Mouse (Mus musculus) lung, adult 2 months (tissue): ENCODE results near the gene Opcml. TPM values are rescaled to one million over a fixed set of nuclear protein-coding genes. Genes with fewer than 3 reads are reported as not detected.

ENCODE experiments used
- DNase-seq: peaks from one replicate; pipeline ENCODE4 v3.0.0; 2022
- H3K4me1 ChIP-seq: fragments of 200-500 bp; 2 replicates; pipeline ENCODE4 v1.6.1; 2011; ENCODE audit warnings: low read length; ENCODE audit not compliant: control insufficient read depth, insufficient read depth
- H3K4me3 ChIP-seq: fragments of 200-500 bp; replicated peaks from 2 replicates; pipeline ENCODE3; 2011; ENCODE audit warnings: low read depth, mild to moderate bottlenecking, control low read depth, low read length; ENCODE audit errors: extremely low read depth
- CTCF ChIP-seq: fragments of 200-500 bp; IDR thresholded peaks from 2 replicates; pipeline ENCODE4 v1.5.1; 2011; ENCODE audit warnings: mild to moderate bottlenecking, low read length, control low read depth; ENCODE audit not compliant: insufficient read depth
- POLR2A ChIP-seq: fragments of 200-500 bp; IDR thresholded peaks from 2 replicates; pipeline ENCODE4 v1.6.1; 2011; ENCODE audit warnings: low read depth, mild to moderate bottlenecking, control low read depth, low read length, borderline replicate concordance; ENCODE audit errors: extremely low read depth
- WGBS: fragments of 180-500 bp; shearing (Covaris S2); methylation state at CpG from one replicate; pipeline ENCODE4 v1.1.7; 2018; 5-methylcytosine and 5-hydroxymethylcytosine counted together
- polyA plus RNA-seq: library from polyadenylated mRNA; depleted of rRNA; stranded (reverse); fragments of >200 nt; gene quantifications from 2 replicates; pipeline ENCODE4 v1.2.3, GENCODE M21; 2012

The Opcml gene
- polyA plus RNA-seq, 1 experiment: 0.26 TPM

GRCm38 (mm10) chr9:28909738-28910137 is 1119.2 kb downstream of the Opcml start:
- no peak for DNase-seq
- TF ChIP-seq CTCF (no peak), POLR2A (no peak)
- 62% methylated on average over 4 of the region's 4 CpGs for WGBS

GRCm38 (mm10) chr9:28911571-28912185 is 1121.1 kb downstream of the Opcml start:
- DNase-seq: no peak
- WGBS: 63% methylated on average over 13 of the region's 13 CpGs
- Histone ChIP-seq H3K4me1 (no peaks in the 10 kb centered on the region), H3K4me3 (no peak overlapping the region)
- TF ChIP-seq CTCF (no peak), POLR2A (no peak)

More at GRCm38 (mm10) chr9:28909738-28910137, 1119.2 kb downstream of the Opcml start:
- Histone ChIP-seq H3K4me3 (no peak overlapping the region), H3K4me1 (no peaks in the 10 kb centered on the region)

DNA sequence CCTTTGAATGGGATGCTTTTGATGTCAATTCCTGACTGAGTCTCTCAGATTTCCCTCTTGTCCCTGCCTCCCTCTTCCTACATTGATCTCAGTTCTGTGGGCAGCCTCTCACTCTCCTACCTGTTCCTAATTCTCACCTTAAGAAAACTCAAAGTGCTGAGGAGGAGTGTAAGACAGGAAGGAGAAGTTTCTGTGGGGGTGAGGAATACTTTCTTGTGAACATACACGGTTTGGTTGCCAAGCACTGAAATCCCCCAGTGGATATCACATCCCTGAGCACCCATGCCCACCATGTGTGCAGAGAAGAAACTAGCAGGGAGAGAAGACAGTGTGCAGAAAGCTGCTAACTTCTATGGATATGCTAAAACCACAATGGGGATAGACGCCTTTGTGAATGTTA is 1141.5 kb downstream of the Opcml start:
- H3K4me1 ChIP-seq: no peaks in the 10 kb centered on the region
- 74% methylated on average over 2 of the region's 2 CpGs for WGBS
- DNase-seq: no peak
- TF ChIP-seq POLR2A (no peak), CTCF (no peak)
- no peak overlapping the region for H3K4me3 ChIP-seq

- Histone ChIP-seq H3K4me1 (no peaks in the 10 kb centered on the region), H3K4me3 (no peak overlapping the region)
- 49% methylated on average over 6 of the region's 6 CpGs for WGBS
- no peak for TF ChIP-seq CTCF
- no peak for TF ChIP-seq POLR2A
- DNase-seq: no peak
Measured at GRCm38 (mm10) chr9:28937163-28937562, 1146.6 kb downstream of the Opcml start.

DNA sequence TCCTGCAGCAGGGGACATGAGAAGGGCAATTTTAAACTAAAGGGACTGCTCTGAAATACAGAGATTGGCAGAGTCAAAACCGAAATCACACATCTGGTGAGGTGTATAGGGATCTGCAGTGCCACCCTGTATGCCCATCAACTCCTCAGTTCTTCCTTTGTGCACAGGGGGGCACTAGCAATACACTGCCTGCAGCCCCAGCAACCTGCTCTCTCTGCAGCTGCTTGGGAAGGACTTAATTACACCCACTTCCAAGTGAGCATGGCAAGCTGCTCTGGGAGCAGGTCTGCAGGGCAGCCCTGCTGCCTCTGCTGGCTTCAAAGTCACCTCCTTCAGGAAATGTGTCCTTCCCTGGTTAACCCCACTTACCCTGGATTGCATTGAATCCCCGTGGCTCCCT is 1147.4 kb downstream of the Opcml start:
- Histone ChIP-seq H3K4me1 (no peaks in the 10 kb centered on the region), H3K4me3 (no peak overlapping the region)
- no peak for DNase-seq
- 53% methylated on average over 2 of the region's 2 CpGs for WGBS
- TF ChIP-seq CTCF (no peak), POLR2A (no peak)

GRCm38 (mm10) chr9:28940901-28941300 is 1150.3 kb downstream of the Opcml start:
- TF ChIP-seq CTCF (no peak), POLR2A (no peak)
- no peaks in the 10 kb centered on the region for H3K4me1 ChIP-seq
- no peak for DNase-seq
- no peak overlapping the region for H3K4me3 ChIP-seq

DNA sequence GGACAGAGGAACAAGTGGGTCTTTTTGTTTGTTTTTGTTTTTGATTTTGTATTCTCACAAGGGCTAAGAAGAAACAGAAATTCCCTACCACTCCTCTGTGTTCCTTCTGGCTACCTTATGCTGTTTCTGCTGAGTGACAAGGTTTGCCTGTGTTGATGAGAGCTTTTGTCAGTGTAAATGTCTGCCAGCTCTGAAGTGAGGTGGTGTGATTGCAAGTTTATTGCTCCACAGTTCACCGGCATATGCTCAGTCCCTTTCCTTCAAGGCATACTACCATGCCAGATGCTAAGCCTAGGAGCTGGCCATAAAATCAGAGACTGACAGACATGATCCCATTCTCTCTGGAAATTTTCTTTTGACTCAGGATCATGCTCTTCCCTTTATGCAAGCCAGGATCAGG is 1178.9 kb downstream of the Opcml start:
- TF ChIP-seq CTCF: no peak
- TF ChIP-seq POLR2A: no peak
- WGBS: 65% methylated on average over 1 of the region's 1 CpGs
- no peak overlapping the region for H3K4me3 ChIP-seq
- no peaks in the 10 kb centered on the region for H3K4me1 ChIP-seq
- DNase-seq: no peak
